Mouse (Mus musculus): Measurements from ENCODE around the gene Btg4. TPM values are rescaled to one million over a fixed set of nuclear protein-coding genes. Genes with fewer than 3 reads are reported as not detected.

Gene Btg4
- total and polyA plus RNA-seq, 3 experiments: not detected

DNA sequence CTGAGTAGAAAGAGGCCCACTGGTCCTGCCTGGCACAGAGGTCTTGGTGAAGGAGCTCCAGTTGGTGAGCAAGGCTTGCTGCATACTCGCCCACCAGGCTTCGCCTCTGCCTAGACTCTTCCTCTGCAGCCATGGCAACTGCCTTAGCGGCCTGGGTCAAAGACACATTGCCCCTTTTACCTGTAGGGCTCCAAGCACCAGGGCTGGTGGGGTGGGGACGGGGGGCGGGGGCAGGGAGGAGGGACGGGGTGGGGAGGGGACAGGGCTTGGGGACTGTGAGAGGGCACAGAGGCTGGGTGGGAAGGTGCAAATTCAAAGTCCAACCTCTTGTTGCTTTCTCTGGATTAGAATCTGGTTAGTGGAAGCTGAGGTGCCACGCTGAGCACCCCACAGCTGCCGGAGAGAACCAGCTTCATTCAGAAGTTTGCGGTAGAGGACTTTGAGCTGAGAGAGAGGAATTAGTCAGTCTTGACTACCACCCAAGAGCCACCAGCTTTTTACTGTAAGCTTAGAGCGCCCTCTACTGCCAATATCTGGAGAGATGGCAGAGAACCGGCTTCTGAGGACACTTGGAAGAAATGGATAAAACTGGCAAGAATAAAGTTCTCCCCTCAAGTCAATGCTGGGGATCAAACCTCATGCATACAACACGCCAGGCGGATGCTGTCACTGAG lies 91.5 kb downstream of the Btg4 start:
- TF ChIP-seq RCOR1 (IDR thresholded peaks at IDR 0.05; ENCODE audit: low read depth, low read length) (no peak), ZMIZ1 (IDR thresholded peaks at IDR 0.05; ENCODE audit: low read depth, low read length) (no peak), MYB (IDR thresholded peaks at IDR 0.05; ENCODE audit: low read depth, low read length) (no peak), CHD1 (IDR thresholded peaks at IDR 0.05; ENCODE audit: low read depth, low read length) (no peak), ZC3H11A (IDR thresholded peaks at IDR 0.05; ENCODE audit: low read depth, low read length) (peak; percentile 92), TAL1 (IDR thresholded peaks at IDR 0.05; ENCODE audit: low read length) (no peak), ZKSCAN1 (IDR thresholded peaks at IDR 0.05; ENCODE audit: low read depth, low read length) (no peak), SIN3A (IDR thresholded peaks at IDR 0.05; ENCODE audit: low read length) (0 out of 2 replicates have a peak, but pooled peaks have one; percentile 20), TBP (IDR thresholded peaks at IDR 0.05; ENCODE audit: low read depth, low read length) (no peak), POLR2AphosphoS5 (IDR thresholded peaks at IDR 0.05; ENCODE audit: borderline replicate concordance, low read depth, low read length) (no peak), POLR2AphosphoS2 (IDR thresholded peaks at IDR 0.05; ENCODE audit: low read length) (no peak), TCF12 (IDR thresholded peaks at IDR 0.05; ENCODE audit: low read depth, low read length) (no peak), ETS1 (IDR thresholded peaks at IDR 0.05; ENCODE audit: low read depth, low read length) (no peak), CHD2 (IDR thresholded peaks at IDR 0.05; ENCODE audit: low read length) (no peak), MAFK (IDR thresholded peaks at IDR 0.05; ENCODE audit: borderline replicate concordance, low read depth, low read length) (no peak), KAT2A (conservative IDR thresholded peaks at IDR 0.05; ENCODE audit: low read depth, low read length) (no peak), RAD21 (IDR thresholded peaks at IDR 0.05; ENCODE audit: low read depth, low read length) (no peak; the same call in none of the 2 replicates), USF1 (IDR thresholded peaks at IDR 0.05; ENCODE audit: low read depth, low read length) (no peak), MAZ (IDR thresholded peaks at IDR 0.05; ENCODE audit: low read depth, low read length) (no peak), JUND (IDR thresholded peaks at IDR 0.05; ENCODE audit: low read depth, low read length) (no peak), GABPA (IDR thresholded peaks at IDR 0.05; ENCODE audit: low read depth, low read length) (no peak), CTCF (IDR thresholded peaks at IDR 0.05 in 2 of 3, conservative IDR thresholded peaks at IDR 0.05 in 1 of 3; ENCODE audit: control insufficient read depth in 1 of 3, insufficient read depth in 1 of 3, low read depth in 2 of 3, low read length in 3 of 3, poor library complexity in 1 of 3, severe bottlenecking in 1 of 3) (peak; percentile 69 to 92 (median 75)), GATA1 (IDR thresholded peaks at IDR 0.05; ENCODE audit: low read depth, low read length) (no peak), E2F4 (IDR thresholded peaks at IDR 0.05; ENCODE audit: borderline replicate concordance, low read depth, low read length) (no peak), SMC3 (IDR thresholded peaks at IDR 0.05; ENCODE audit: low read depth, low read length) (peak; percentile 94), ELF1 (IDR thresholded peaks at IDR 0.05; ENCODE audit: low read depth, low read length) (no peak), UBTF (IDR thresholded peaks at IDR 0.05; ENCODE audit: borderline replicate concordance, insufficient read depth, low read depth, low read length) (no peak), NRF1 (IDR thresholded peaks at IDR 0.05; ENCODE audit: insufficient read depth, low read depth, low read length, poor library complexity, severe bottlenecking) (no peak), MAX (IDR thresholded peaks at IDR 0.05; ENCODE audit: low read length) (no peak), MEF2A (IDR thresholded peaks at IDR 0.05; ENCODE audit: extremely low read depth, insufficient replicate concordance, low read depth, low read length, poor library complexity, severe bottlenecking) (no peak), ZNF384 (IDR thresholded peaks at IDR 0.05; ENCODE audit: low read depth, low read length) (no peak), EP300 (IDR thresholded peaks at IDR 0.05; ENCODE audit: low read depth in 1 of 2, low read length in 2 of 2) (no peak), MYC (IDR thresholded peaks at IDR 0.05; ENCODE audit: low read depth, low read length) (no peak)
- Histone ChIP-seq H3K36me3 (ENCODE audit: control insufficient read depth in 1 of 2, insufficient read depth in 2 of 2, low read length in 2 of 2) (peaks cover 0 to 4% of the 10 kb centered on the region in 2 experiments; a peak in 2 of 4 replicates), H3K4me1 (ENCODE audit: control insufficient read depth in 1 of 2, insufficient read depth in 2 of 2, low read length in 2 of 2) (peaks cover 0 to 4% of the 10 kb centered on the region in 2 experiments; a peak in 3 of 4 replicates), H3K27me3 (ENCODE audit: control insufficient read depth in 1 of 2, insufficient read depth in 2 of 2, low read length in 2 of 2) (no peaks in the 10 kb centered on the region), H3K4me3 (ENCODE audit: control insufficient read depth in 1 of 2, insufficient read depth in 1 of 2, low read depth in 2 of 2, low read length in 2 of 2) (no peak overlapping the region), H3K9ac (ENCODE audit: control insufficient read depth, low read depth, low read length, poor library complexity, severe bottlenecking) (no peak overlapping the region), H3K27ac (ENCODE audit: control insufficient read depth, low read depth, low read length) (no peak overlapping the region), H3K9me3 (replicated peaks; ENCODE audit: insufficient read depth, low read length) (no peaks in the 10 kb centered on the region), H3K79me2 (ENCODE audit: control insufficient read depth, insufficient read depth, low read length, poor library complexity) (no peaks in the 10 kb centered on the region)
- DNase-seq (ENCODE audit: low read depth, low spot score): peak; percentile 88

Measured in MEL (cell line).